In the genomic region with DNA sequence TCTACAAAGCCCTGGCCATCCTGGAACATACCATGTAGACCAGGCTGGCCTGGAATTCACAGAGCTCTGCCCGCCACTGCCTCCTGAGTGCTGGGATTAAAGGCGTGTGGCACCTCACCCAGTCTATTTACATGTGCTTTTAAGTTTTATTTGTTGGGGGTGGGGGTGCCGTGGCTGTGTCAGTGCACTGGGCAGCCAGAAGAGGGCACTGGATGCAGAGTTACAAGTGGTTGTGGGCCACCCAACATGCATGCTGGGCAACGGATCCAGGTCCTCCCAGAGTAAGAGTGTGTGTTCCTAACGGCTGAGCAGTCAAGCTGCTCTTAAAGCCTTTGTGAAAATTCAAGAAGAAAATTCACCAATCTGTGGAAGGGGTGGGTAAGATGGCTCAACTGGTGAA, we compare ENCODE assay signal across 13 mouse cellular contexts. TPM values are rescaled to one million over a fixed set of nuclear protein-coding genes. Genes with fewer than 3 reads are reported as not detected.
DNase-seq lines count a peak whose midpoint lies in the region; ATAC-seq lines count a peak whose summit lies in the region.
"Had no signal": no experiment of that assay in that cellular context is flagged by ENCODE, and none has a peak within 500 bp of the region (broad histone marks: within the 10 kb centered on the region; RNA-seq: fewer than 3 reads in every experiment).

No protein-coding gene starts in this region.

- no peak overlapping the region for H3K4me3 ChIP-seq in kidney, embryonic 14.5 days (ENCODE audit: low read length)
- H3K4me3 ChIP-seq: heart, embryonic 10.5 days; hindbrain, embryonic 15.5 days; limb, embryonic 12.5 days had no signal

- H3K9ac ChIP-seq in kidney, embryonic 14.5 days (ENCODE audit: low read depth, low read length): no peak overlapping the region
- H3K9ac ChIP-seq: hindbrain, embryonic 15.5 days; limb, embryonic 12.5 days had no signal

- H3K36me3 ChIP-seq in kidney, embryonic 14.5 days (ENCODE audit: control insufficient read depth, insufficient read depth, low read length): no peaks in the 10 kb centered on the region
- H3K36me3 ChIP-seq: heart, embryonic 10.5 days; hindbrain, embryonic 15.5 days; limb, embryonic 12.5 days had no signal

- 73% methylated on average over 5 of the region's 5 CpGs for WGBS in kidney, embryonic 14.5 days

- peak; percentile 17 for DNase-seq in kidney, adult 18-20 months
- peak; percentile 8 for DNase-seq in thymus, postnatal 25 days
- DNase-seq in thymus, postnatal 14 days: no peak
- DNase-seq in T-cell, adult 2 months (ENCODE audit: low spot score): peak; percentile 16
- DNase-seq in c-Kit-positive CD71-positive TER-119-positive erythroid progenitor cells, embryonic 14.5 days (ENCODE audit: low spot score): no peak
- no peak for DNase-seq in ovary, postnatal 36 days (ENCODE audit: low spot score)
- DNase-seq in right cerebral cortex, adult 18-20 months: no peak
- DNase-seq: adrenal gland, postnatal 14 days; cerebellum, adult 11-12 months had no signal

- ATAC-seq in kidney, embryonic 14.5 days (ENCODE audit: low FRiP score, low TSS enrichment): no peak

- H3K27ac ChIP-seq in kidney, embryonic 14.5 days (ENCODE audit: low read depth, low read length): no peak overlapping the region
- H3K27ac ChIP-seq: heart, embryonic 10.5 days; hindbrain, embryonic 15.5 days; limb, embryonic 12.5 days had no signal

- no peaks in the 10 kb centered on the region for H3K4me1 ChIP-seq in kidney, embryonic 14.5 days (ENCODE audit: control insufficient read depth, insufficient read depth, low read length)
- H3K4me1 ChIP-seq: limb, embryonic 12.5 days had no signal

- no peaks in the 10 kb centered on the region for H3K9me3 ChIP-seq in kidney, embryonic 14.5 days (ENCODE audit: control insufficient read depth, low read length)
- H3K9me3 ChIP-seq: heart, embryonic 10.5 days; hindbrain, embryonic 15.5 days; limb, embryonic 12.5 days had no signal

- H3K27me3 ChIP-seq in kidney, embryonic 14.5 days (ENCODE audit: control insufficient read depth, insufficient read depth, low read length): no peaks in the 10 kb centered on the region
- H3K27me3 ChIP-seq: hindbrain, embryonic 15.5 days; limb, embryonic 12.5 days had no signal

- no peak overlapping the region for H3K4me2 ChIP-seq in kidney, embryonic 14.5 days (replicated peaks; ENCODE audit: low read depth, low read length)
- H3K4me2 ChIP-seq: hindbrain, embryonic 15.5 days; limb, embryonic 12.5 days had no signal

RNA-seq across cellular contexts. Expression of a gene that starts 50.4 kb away (rescaled TPM):
- polyA plus RNA-seq in kidney, embryonic 14.5 days (2014; fragmentation: Nextera tagmentation; extraction: Ambion mirVana): 13.7 and 20.5 TPM in 2 replicates

RNA-seq across cellular contexts. Expression of a gene that starts 52.5 kb away (rescaled TPM):
- 7.6 and 9.7 TPM in 2 replicates for polyA plus RNA-seq in kidney, embryonic 14.5 days (2014; fragmentation: Nextera tagmentation; extraction: Ambion mirVana)

Comparison
In these comparisons a context has a peak if more than half of its experiments do, and no peak if none do; other contexts are left out.
1. DNase-seq: peak in kidney, adult 18-20 months (single experiment), thymus, postnatal 25 days (single experiment) and T-cell, adult 2 months (single experiment); none in thymus, postnatal 14 days (single experiment), c-Kit-positive CD71-positive TER-119-positive erythroid progenitor cells, embryonic 14.5 days (single experiment), ovary, postnatal 36 days (single experiment) and right cerebral cortex, adult 18-20 months (single experiment).